Mouse (Mus musculus) lung, postnatal 36 days (tissue): ENCODE results near the gene Klf14.

Source experiments
- DNase-seq: peaks from one replicate; pipeline ENCODE4 v3.0.0; 2022; ENCODE audit warnings: mixed read lengths

Gene Klf14

GRCm38 (mm10) chr6:30958736-30959540 is at the start of gene Klf14:
Klf14 (minus strand) TSS chr6:30959078.
- DNase-seq = no peak

- DNase-seq = no peak
Measured at GRCm38 (mm10) chr6:31006111-31006600, 47.3 kb upstream of the Klf14 start.

GRCm38 (mm10) chr6:30986393-30986792 is 27.5 kb upstream of the Klf14 start:
- no peak for DNase-seq

GRCm38 (mm10) chr6:30983021-30983420 is 24.1 kb upstream of the Klf14 start:
- DNase-seq = no peak

- no peak for DNase-seq
Measured at GRCm38 (mm10) chr6:30982372-30982980, 23.6 kb upstream of the Klf14 start.

GRCm38 (mm10) chr6:30981351-30981750 is 22.5 kb upstream of the Klf14 start:
- no peak for DNase-seq

GRCm38 (mm10) chr6:30978615-30979014 is 19.7 kb upstream of the Klf14 start:
- no peak for DNase-seq

GRCm38 (mm10) chr6:30972121-30972520 is 13.2 kb upstream of the Klf14 start:
- DNase-seq = no peak

GRCm38 (mm10) chr6:30957784-30958735 is 818 bp downstream of the Klf14 start:
- peak; percentile 24 for DNase-seq

- no peak for DNase-seq
Measured at GRCm38 (mm10) chr6:30939264-30939663, 19.6 kb downstream of the Klf14 start.

- peak; percentile 10 for DNase-seq
Measured at GRCm38 (mm10) chr6:30922821-30923220, 36.1 kb downstream of the Klf14 start.

- DNase-seq = no peak
Measured at GRCm38 (mm10) chr6:30921826-30922225, 37.1 kb downstream of the Klf14 start.

GRCm38 (mm10) chr6:30920834-30921675 is 37.8 kb downstream of the Klf14 start:
- peak; percentile 3 for DNase-seq

GRCm38 (mm10) chr6:30915473-30915872 is 43.4 kb downstream of the Klf14 start, which contains the start of gene Tsga13:
Tsga13 (minus strand) TSS chr6:30915573.
- DNase-seq = no peak

- DNase-seq = no peak
Measured at GRCm38 (mm10) chr6:30907970-30908369, 50.9 kb downstream of the Klf14 start.
